Mouse (Mus musculus) spleen, embryonic (tissue): Measurements from ENCODE around the gene Il4i1.

Source experiments
- CTCF ChIA-PET: fragments of 350-600 bp; sonication (Branson Sonifier 250); formaldehyde crosslinking; loops from one replicate; lab custom pipeline; 2022; lab: Charles Lee

The Il4i1 gene

GRCm38 (mm10) chr7:44861429-44861816 is 45.2 kb downstream of the Il4i1 start:
- CTCF ChIA-PET: interaction anchor here (0.8 kb wide), 1 partner anchor 31 kb away, joined by 3 read pairs; no protein-coding TSS in a partner anchor

- CTCF ChIA-PET: no interaction called here
Measured at GRCm38 (mm10) chr7:44862434-44862833, 46.2 kb downstream of the Il4i1 start.

GRCm38 (mm10) chr7:44863210-44863609 is 47.0 kb downstream of the Il4i1 start:
- CTCF ChIA-PET: no interaction called here

- CTCF ChIA-PET: no interaction called here
Measured at GRCm38 (mm10) chr7:44863982-44864494, 47.9 kb downstream of the Il4i1 start.

GRCm38 (mm10) chr7:44864595-44865542 is 48.7 kb downstream of the Il4i1 start:
- CTCF ChIA-PET: no interaction called here

GRCm38 (mm10) chr7:44866276-44867009 is 50.3 kb downstream of the Il4i1 start:
- CTCF ChIA-PET: no interaction called here

- CTCF ChIA-PET: interaction anchor here (1.6 kb wide), 1 partner anchor 28 kb away, joined by 3 read pairs; no protein-coding TSS in a partner anchor
Measured at GRCm38 (mm10) chr7:44867010-44867702, 51.0 kb downstream of the Il4i1 start.

GRCm38 (mm10) chr7:44867802-44868201 is 51.6 kb downstream of the Il4i1 start:
- CTCF ChIA-PET: interaction anchor here (1.6 kb wide), 1 partner anchor 29 kb away, joined by 3 read pairs; no protein-coding TSS in a partner anchor

GRCm38 (mm10) chr7:44868465-44868864 is 52.3 kb downstream of the Il4i1 start:
- CTCF ChIA-PET: interaction anchor here (1.6 kb wide), 1 partner anchor 30 kb away, joined by 3 read pairs; no protein-coding TSS in a partner anchor

- CTCF ChIA-PET: interaction anchor here (0.8 to 1.6 kb wide), 2 partner anchors 23 to 30 kb away, joined by 3 read pairs; no protein-coding TSS in a partner anchor
Measured at GRCm38 (mm10) chr7:44868919-44869696, 52.9 kb downstream of the Il4i1 start.

- CTCF ChIA-PET: interaction anchor here (0.6 to 0.8 kb wide), 2 partner anchors 22 to 96 kb away, joined by 3 to 7 read pairs; no protein-coding TSS in a partner anchor
Measured at GRCm38 (mm10) chr7:44869697-44870528, 53.7 kb downstream of the Il4i1 start, which contains the start of gene Ptov1. Gene Ptov1 (minus strand): TSS chr7:44869788.

GRCm38 (mm10) chr7:44870614-44871013 is 54.4 kb downstream of the Il4i1 start:
- CTCF ChIA-PET: interaction anchor here (0.6 kb wide), 1 partner anchor 96 kb away, joined by 7 read pairs; no protein-coding TSS in a partner anchor

- CTCF ChIA-PET: interaction anchor here (0.9 kb wide), 1 partner anchor 11 kb away, joined by 3 read pairs; no protein-coding TSS in a partner anchor
Measured at GRCm38 (mm10) chr7:44871181-44871580, 55.0 kb downstream of the Il4i1 start.

- CTCF ChIA-PET: interaction anchor here (0.9 kb wide), 1 partner anchor 12 kb away, joined by 3 read pairs; no protein-coding TSS in a partner anchor
Measured at GRCm38 (mm10) chr7:44871774-44872173, 55.6 kb downstream of the Il4i1 start.

GRCm38 (mm10) chr7:44877833-44878232 is 61.6 kb downstream of the Il4i1 start:
- CTCF ChIA-PET: no interaction called here

- CTCF ChIA-PET: no interaction called here
Measured at GRCm38 (mm10) chr7:44883036-44883435, 66.8 kb downstream of the Il4i1 start.

GRCm38 (mm10) chr7:44884637-44885036 is 68.5 kb downstream of the Il4i1 start:
- CTCF ChIA-PET: interaction anchor here (0.6 kb wide), 1 partner anchor 101 kb away, joined by 3 read pairs; no protein-coding TSS in a partner anchor

GRCm38 (mm10) chr7:44886964-44887363 is 70.8 kb downstream of the Il4i1 start:
- CTCF ChIA-PET: no interaction called here
